Mouse (Mus musculus) CH12.LX (cell line): ENCODE results near the gene Tada2b. TPM values are rescaled to one million over a fixed set of nuclear protein-coding genes. Genes with fewer than 3 reads are reported as not detected.

Experiments
- DNase-seq: peaks from one replicate; pipeline ENCODE4 v3.0.0-alpha.2; 2013; ENCODE audit errors: extremely low read depth
- H3K27ac ChIP-seq: 2 replicates; pipeline ENCODE4 v1.5.1; 2012; ENCODE audit warnings: low read depth, mild to moderate bottlenecking, control low read depth, moderate library complexity; ENCODE audit not compliant: insufficient read depth
- H3K27me3 ChIP-seq: replicated peaks from 2 replicates; pipeline ENCODE3; 2012; ENCODE audit warnings: inconsistent platforms
- H3K36me3 ChIP-seq, 2 experiments: replicated peaks in 1 of 2; 2 replicates each; pipeline versions ENCODE3 to v1.6.1; 2012; ENCODE audit warnings: inconsistent platforms in 1 of 2, low read length in 1 of 2, mild to moderate bottlenecking in 1 of 2, mixed read lengths in 1 of 2, moderate library complexity in 1 of 2; ENCODE audit not compliant: control insufficient read depth in 1 of 2, insufficient read depth in 1 of 2
- H3K4me1 ChIP-seq, 2 experiments: 2 replicates each; pipeline ENCODE4 v1.6.1; 2012; ENCODE audit warnings: inconsistent platforms in 1 of 2, moderate library complexity in 1 of 2; ENCODE audit not compliant: insufficient read depth in 2 of 2, control insufficient read depth in 1 of 2
- H3K4me2 ChIP-seq: 2 replicates; pipeline ENCODE4 v1.6.1; 2012; ENCODE audit warnings: low read depth, mild to moderate bottlenecking, control low read depth; ENCODE audit not compliant: poor library complexity, insufficient read depth, severe bottlenecking
- H3K4me3 ChIP-seq, 3 experiments: fragments of 150-350 bp in 1 of 3; sonication (generic) in 1 of 3; replicated peaks in 1 of 3; 2 replicates each; pipeline versions ENCODE3 to v1.5.1; 2011 to 2012; ENCODE audit warnings: low read depth in 2 of 3, low read length in 2 of 3, mild to moderate bottlenecking in 2 of 3, moderate library complexity in 2 of 3, control low read depth in 1 of 3, improper control_type of control experiment in 1 of 3, inconsistent platforms in 1 of 3, mixed read lengths in 1 of 3; ENCODE audit not compliant: poor library complexity in 1 of 3
- H3K79me2 ChIP-seq: replicated peaks from 2 replicates; pipeline ENCODE4 v1.6.1; 2012; ENCODE audit warnings: mild to moderate bottlenecking, moderate library complexity; ENCODE audit not compliant: control insufficient read depth, poor library complexity, insufficient read depth, severe bottlenecking; ENCODE audit errors: extremely low read depth
- H3K9ac ChIP-seq: 2 replicates; pipeline ENCODE4 v1.6.1; 2012; ENCODE audit warnings: low read depth, mild to moderate bottlenecking, control low read depth, moderate library complexity; ENCODE audit not compliant: insufficient read depth
- H3K9me3 ChIP-seq: replicated peaks from 2 replicates; pipeline ENCODE3; 2012; ENCODE audit warnings: low read length, inconsistent platforms, mixed read lengths
- BHLHE40 ChIP-seq: IDR thresholded peaks from 2 replicates; pipeline ENCODE4 v1.6.1; 2011; ENCODE audit warnings: mild to moderate bottlenecking, low read depth, low read length, improper control_type of control experiment
- CHD1 ChIP-seq: IDR thresholded peaks from 2 replicates; pipeline ENCODE4 v1.6.1; 2012; ENCODE audit warnings: low read depth, low read length, improper control_type of control experiment, inconsistent platforms
- CHD2 ChIP-seq: IDR thresholded peaks from 2 replicates; pipeline ENCODE4 v1.6.1; 2011; ENCODE audit warnings: low read length, improper control_type of control experiment
- CTCF ChIP-seq, 2 experiments: IDR thresholded peaks in 1 of 2; conservative IDR thresholded peaks in 1 of 2; 2 replicates each; pipeline ENCODE4 v1.5.1; 2011 to 2012; ENCODE audit warnings: low read depth in 2 of 2, low read length in 2 of 2, improper control_type of control experiment in 1 of 2, inconsistent platforms in 1 of 2, mild to moderate bottlenecking in 1 of 2, moderate library complexity in 1 of 2
- ELF1 ChIP-seq: IDR thresholded peaks from 2 replicates; pipeline ENCODE4 v1.6.1; 2014; ENCODE audit warnings: low read depth, mild to moderate bottlenecking, inconsistent platforms, low read length, improper control_type of control experiment
- GABPA ChIP-seq: IDR thresholded peaks from 2 replicates; pipeline ENCODE4 v1.6.1; 2012; ENCODE audit warnings: low read depth, low read length, improper control_type of control experiment, inconsistent platforms; ENCODE audit not compliant: insufficient replicate concordance
- HCFC1 ChIP-seq: IDR thresholded peaks from 2 replicates; pipeline ENCODE4 v1.6.1; 2012; ENCODE audit warnings: low read depth, mild to moderate bottlenecking, inconsistent platforms, low read length, improper control_type of control experiment
- IRF4 ChIP-seq: IDR thresholded peaks from 2 replicates; pipeline ENCODE4 v1.6.1; 2014; ENCODE audit warnings: low read depth, mild to moderate bottlenecking, inconsistent platforms, low read length, improper control_type of control experiment
- JUND ChIP-seq: conservative IDR thresholded peaks from 2 replicates; pipeline ENCODE4 v1.6.1; 2011; ENCODE audit warnings: low read depth, low read length, improper control_type of control experiment
- KAT2A ChIP-seq: IDR thresholded peaks from 2 replicates; pipeline ENCODE4 v1.6.1; 2012; ENCODE audit warnings: low read length, improper control_type of control experiment, inconsistent platforms; ENCODE audit not compliant: insufficient replicate concordance
- MAFK ChIP-seq: IDR thresholded peaks from 2 replicates; pipeline ENCODE4 v1.6.1; 2011; ENCODE audit warnings: low read length, improper control_type of control experiment; ENCODE audit not compliant: insufficient replicate concordance
- MAX ChIP-seq: IDR thresholded peaks from 2 replicates; pipeline ENCODE4 v1.6.1; 2011; ENCODE audit warnings: low read length, improper control_type of control experiment
- MEF2A ChIP-seq: IDR thresholded peaks from 2 replicates; pipeline ENCODE4 v1.6.1; 2014; ENCODE audit warnings: low read depth, mild to moderate bottlenecking, inconsistent platforms, low read length, improper control_type of control experiment, borderline replicate concordance
- MXI1 ChIP-seq: IDR thresholded peaks from 2 replicates; pipeline ENCODE4 v1.6.1; 2011; ENCODE audit warnings: mild to moderate bottlenecking, low read depth, low read length, improper control_type of control experiment
- MYC ChIP-seq: IDR thresholded peaks from 2 replicates; pipeline ENCODE4 v1.6.1; 2011; ENCODE audit warnings: low read depth, mild to moderate bottlenecking, improper control_type of control experiment, low read length
- NELFE ChIP-seq: IDR thresholded peaks from 2 replicates; pipeline ENCODE4 v1.6.1; 2011; ENCODE audit warnings: low read depth, low read length, improper control_type of control experiment
- NRF1 ChIP-seq: IDR thresholded peaks from 2 replicates; pipeline ENCODE4 v1.6.1; 2014; ENCODE audit warnings: low read depth, mild to moderate bottlenecking, inconsistent platforms, low read length, improper control_type of control experiment, moderate library complexity
- PAX5 ChIP-seq: IDR thresholded peaks from 2 replicates; pipeline ENCODE4 v1.6.1; 2012; ENCODE audit warnings: low read length, inconsistent platforms, mixed read lengths
- POLR2A ChIP-seq: IDR thresholded peaks from 2 replicates; pipeline ENCODE4 v1.6.1; 2011; ENCODE audit warnings: low read depth, mild to moderate bottlenecking, improper control_type of control experiment, low read length
- POLR2AphosphoS2 ChIP-seq: IDR thresholded peaks from 2 replicates; pipeline ENCODE4 v1.6.1; 2011; ENCODE audit warnings: low read depth, low read length, improper control_type of control experiment
- SMC3 ChIP-seq: IDR thresholded peaks from 2 replicates; pipeline ENCODE4 v1.6.1; 2011; ENCODE audit warnings: low read depth, low read length, improper control_type of control experiment
- TCF12 ChIP-seq: IDR thresholded peaks from 2 replicates; pipeline ENCODE4 v1.6.1; 2014; ENCODE audit warnings: low read depth, mild to moderate bottlenecking, inconsistent platforms, low read length, improper control_type of control experiment
- UBTF ChIP-seq: IDR thresholded peaks from 2 replicates; pipeline ENCODE4 v1.6.1; 2012; ENCODE audit warnings: low read depth, mild to moderate bottlenecking, inconsistent platforms, low read length, improper control_type of control experiment, moderate library complexity
- USF2 ChIP-seq: conservative IDR thresholded peaks from 2 replicates; pipeline ENCODE4 v1.6.1; 2011; ENCODE audit warnings: low read depth, low read length, improper control_type of control experiment
- ZC3H11A ChIP-seq: IDR thresholded peaks from 2 replicates; pipeline ENCODE4 v1.6.1; 2012; ENCODE audit warnings: low read depth, mild to moderate bottlenecking, inconsistent platforms, low read length, improper control_type of control experiment
- ZKSCAN1 ChIP-seq: IDR thresholded peaks from 2 replicates; pipeline ENCODE4 v1.6.1; 2012; ENCODE audit warnings: low read depth, inconsistent platforms, low read length, improper control_type of control experiment, borderline replicate concordance
- ZMIZ1 ChIP-seq: IDR thresholded peaks from 2 replicates; pipeline ENCODE4 v1.6.1; 2012; ENCODE audit warnings: low read depth, mild to moderate bottlenecking, inconsistent platforms, low read length, improper control_type of control experiment
- dilution Hi-C: fragments of 300-500 bp; cut with MboI; formaldehyde crosslinking; loops from 2 replicates; pipeline ENCODE4 v1.14.3; 2020; ENCODE audit warnings: low sequenced_read_pairs; ENCODE audit not compliant: extremely low pct_unique_long_range_greater_than_20kb, extremely low pct_ligation_motif_present
- in situ Hi-C: fragments of 300-500 bp; cut with MboI; formaldehyde crosslinking; loops from 3 replicates; pipeline ENCODE4 v1.14.3; 2019; ENCODE audit warnings: low sequenced_read_pairs, low pct_ligation_motif_present, low pct_unique_long_range_greater_than_20kb, mixed read lengths
- polyA plus RNA-seq: library from polyadenylated mRNA; unstranded; fragments of >175 nt; gene quantifications from 2 replicates; pipeline ENCODE4 v1.2.1, GENCODE M21; 2012; ENCODE audit warnings: low read depth; ENCODE audit not compliant: insufficient read length
- total RNA-seq, 2 experiments: library from RNA; depleted of rRNA; stranded (reverse); fragments of 300-350 nt in 1 of 2; fragments of >200 nt in 1 of 2; gene quantifications; 2 replicates each; pipeline ENCODE4 v1.2.3; 2012 to 2014

Tada2b gene
- total and polyA plus RNA-seq, 3 experiments = 3.0 to 12.5 (median 4.8) TPM

DNA sequence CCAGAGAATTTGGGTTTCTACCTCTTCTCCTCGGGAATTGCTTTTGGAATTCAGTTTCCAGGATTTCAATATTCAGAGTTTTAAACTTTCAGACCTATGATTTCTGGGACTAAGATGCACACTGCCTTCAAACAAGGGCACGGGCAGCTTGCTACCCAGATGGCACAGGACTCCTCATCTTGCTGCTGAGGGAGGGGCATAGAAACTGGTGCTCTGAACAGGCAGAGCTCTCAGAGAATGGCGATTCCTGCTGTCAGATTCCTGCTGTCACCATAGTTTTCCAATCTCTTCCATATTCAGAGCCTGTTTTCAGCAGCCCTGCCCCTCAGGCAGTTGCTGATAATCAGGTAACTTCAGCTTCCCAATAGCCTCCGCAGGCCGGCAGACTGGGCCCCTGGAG, 31.5 kb upstream of the Tada2b start:
- in situ Hi-C loops = no loop called here

GRCm38 (mm10) chr5:36515126-36515525, 31.0 kb upstream of the Tada2b start:
- H3K9me3 ChIP-seq = no peaks in the 10 kb centered on the region
- H3K4me1 ChIP-seq = peaks cover 0 to 10% of the 10 kb centered on the region in 2 experiments; a peak in 1 of 4 replicates
- in situ Hi-C loops (no loop called here), dilution Hi-C loops (no loop called here)
- no peak overlapping the region for H3K4me3 ChIP-seq
- no peak overlapping the region for H3K9ac ChIP-seq
- H3K79me2 ChIP-seq = no peaks in the 10 kb centered on the region
- no peak overlapping the region for H3K4me2 ChIP-seq
- no peak for DNase-seq
- peaks cover 77 to 92% of the 10 kb centered on the region in 2 experiments for H3K36me3 ChIP-seq
- no peak overlapping the region for H3K27ac ChIP-seq
- no peaks in the 10 kb centered on the region for H3K27me3 ChIP-seq
- TF ChIP-seq KAT2A (no peak), IRF4 (no peak), MAX (no peak), CTCF (conservative IDR thresholded peaks at IDR 0.05 in 1 of 2, IDR thresholded peaks at IDR 0.05 in 1 of 2; ENCODE audit: low read depth in 2 of 2, low read length in 2 of 2) (no peak), GABPA (no peak)

More for the DNA sequence above, 31.5 kb upstream of the Tada2b start:
- Histone ChIP-seq H3K36me3 (peaks cover 78 to 92% of the 10 kb centered on the region in 2 experiments), H3K79me2 (no peaks in the 10 kb centered on the region), H3K4me1 (peaks cover 0 to 10% of the 10 kb centered on the region in 2 experiments; a peak in 1 of 4 replicates), H3K4me3 (no peak overlapping the region), H3K9me3 (no peaks in the 10 kb centered on the region), H3K27me3 (no peaks in the 10 kb centered on the region), H3K27ac (no peak overlapping the region), H3K4me2 (no peak overlapping the region)
- no peak for DNase-seq
- no peak for TF ChIP-seq POLR2A
- TF ChIP-seq CHD2 = no peak
- TF ChIP-seq JUND = no peak
- TF ChIP-seq ZC3H11A = no peak
- TF ChIP-seq ZMIZ1 = no peak
- no peak for TF ChIP-seq ELF1
- no peak for TF ChIP-seq UBTF
- TF ChIP-seq HCFC1 = no peak
- TF ChIP-seq PAX5 = no peak
- TF ChIP-seq MAX = no peak
- TF ChIP-seq, all 38 proteins: peak for 0
- dilution Hi-C loops = no loop called here
- H3K9ac ChIP-seq = no peak overlapping the region

GRCm38 (mm10) chr5:36510956-36511355, 26.9 kb upstream of the Tada2b start:
- dilution Hi-C loops (no loop called here), in situ Hi-C loops (loop anchor here (5.0 kb wide), 1 partner anchor 34 kb away; no protein-coding TSS in a partner anchor)
- DNase-seq = no peak
- no peak overlapping the region for H3K4me2 ChIP-seq
- H3K4me1 ChIP-seq = peaks cover 0 to 9% of the 10 kb centered on the region in 2 experiments; a peak in 1 of 4 replicates
- no peaks in the 10 kb centered on the region for H3K27me3 ChIP-seq
- H3K9ac ChIP-seq = no peak overlapping the region
- H3K9me3 ChIP-seq = no peaks in the 10 kb centered on the region
- peaks cover 61 to 92% of the 10 kb centered on the region in 2 experiments for H3K36me3 ChIP-seq
- H3K79me2 ChIP-seq = no peaks in the 10 kb centered on the region
- no peak overlapping the region for H3K27ac ChIP-seq
- no peak overlapping the region for H3K4me3 ChIP-seq
- no peak for TF ChIP-seq NRF1
- no peak for TF ChIP-seq USF2
- TF ChIP-seq CHD1 = no peak
- no peak for TF ChIP-seq HCFC1
- no peak for TF ChIP-seq MAFK
- TF ChIP-seq MYC = no peak
- TF ChIP-seq IRF4 = no peak
- no peak for TF ChIP-seq BHLHE40
- TF ChIP-seq NELFE = no peak
- TF ChIP-seq TCF12 = no peak
- TF ChIP-seq JUND = no peak
- TF ChIP-seq SMC3 = no peak
- TF ChIP-seq MEF2A = no peak
- TF ChIP-seq ZKSCAN1 = no peak
- no peak for TF ChIP-seq POLR2AphosphoS2
- TF ChIP-seq ZC3H11A = no peak
- no peak for TF ChIP-seq MXI1
